Mouse (Mus musculus): Measurements from ENCODE around the gene Insl3. TPM values are rescaled to one million over a fixed set of nuclear protein-coding genes. Genes with fewer than 3 reads are reported as not detected.

Insl3 gene
- polyA plus RNA-seq, 1 experiment from 2014 or later = 1.3 TPM

DNA sequence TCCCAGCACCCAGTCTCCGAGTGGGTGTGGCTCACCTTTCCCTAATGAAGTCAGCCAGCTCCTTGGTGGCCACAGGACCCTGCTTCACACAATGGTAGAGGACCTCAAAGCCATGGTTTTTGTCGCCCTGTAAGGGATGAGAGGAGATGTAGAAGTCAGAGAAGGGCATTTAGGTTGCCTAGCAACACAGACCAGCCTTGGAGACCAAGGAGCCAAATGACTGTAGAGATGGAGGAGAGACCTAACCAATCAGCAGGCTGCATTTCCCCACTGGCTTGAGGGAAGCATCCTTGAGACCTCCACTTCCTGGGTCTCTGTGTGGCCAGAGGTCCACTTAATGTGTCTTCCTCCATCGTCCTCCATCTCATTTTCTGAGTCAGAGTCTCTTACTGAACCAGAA is 29.2 kb downstream of the Insl3 start:
- no peak for TF ChIP-seq EP300 (IDR thresholded peaks at IDR 0.05; ENCODE audit: low read depth)
- TF ChIP-seq CTCF (IDR thresholded peaks at IDR 0.05; ENCODE audit: low read depth) = no peak
- H3K9ac ChIP-seq (replicated peaks) = no peak overlapping the region
- DNase-seq = peak; percentile 18
- H3K4me2 ChIP-seq (ENCODE audit: low read depth, low read length) = no peak overlapping the region
- H3K27ac ChIP-seq (ENCODE audit: low read depth) = no peak overlapping the region
- peaks cover 23% of the 10 kb centered on the region; the same call in 1 of the 2 replicates for H3K36me3 ChIP-seq (replicated peaks; ENCODE audit: insufficient read depth, low read length)
- H3K4me1 ChIP-seq (ENCODE audit: insufficient read depth) = peaks cover 34% of the 10 kb centered on the region
- no peak overlapping the region for H3K4me3 ChIP-seq (ENCODE audit: low read depth, low read length)
- ATAC-seq = no peak
- no peaks in the 10 kb centered on the region for H3K27me3 ChIP-seq (ENCODE audit: insufficient read depth, low read length)
- H3K9me3 ChIP-seq (ENCODE audit: low read length) = no peaks in the 10 kb centered on the region
- 57% methylated on average over 3 of the region's 3 CpGs for WGBS (ENCODE audit: insufficient replicate concordance)

- H3K4me1 ChIP-seq (ENCODE audit: insufficient read depth) = peaks cover 39% of the 10 kb centered on the region
- peaks cover 23% of the 10 kb centered on the region; the same call in 1 of the 2 replicates for H3K36me3 ChIP-seq (replicated peaks; ENCODE audit: insufficient read depth, low read length)
- peak overlapping the region; percentile 74 for H3K27ac ChIP-seq (ENCODE audit: low read depth)
- H3K4me2 ChIP-seq (ENCODE audit: low read depth, low read length) = peak overlapping the region; percentile 33
- no peaks in the 10 kb centered on the region for H3K27me3 ChIP-seq (ENCODE audit: insufficient read depth, low read length)
- ATAC-seq (peak; percentile 83), DNase-seq (peak; percentile 76)
- H3K9ac ChIP-seq (replicated peaks) = no peak overlapping the region
- H3K9me3 ChIP-seq (ENCODE audit: low read length) = no peaks in the 10 kb centered on the region
- TF ChIP-seq CTCF (IDR thresholded peaks at IDR 0.05; ENCODE audit: low read depth) = no peak
- TF ChIP-seq EP300 (IDR thresholded peaks at IDR 0.05; ENCODE audit: low read depth) = peak; percentile 85; the same call in 1 of the 2 replicates
- WGBS (ENCODE audit: insufficient replicate concordance) = 48% methylated on average over 4 of the region's 4 CpGs
- no peak overlapping the region for H3K4me3 ChIP-seq (ENCODE audit: low read depth, low read length)
Measured at GRCm38 (mm10) chr8:71719218-71719617, 30.2 kb downstream of the Insl3 start.

DNA sequence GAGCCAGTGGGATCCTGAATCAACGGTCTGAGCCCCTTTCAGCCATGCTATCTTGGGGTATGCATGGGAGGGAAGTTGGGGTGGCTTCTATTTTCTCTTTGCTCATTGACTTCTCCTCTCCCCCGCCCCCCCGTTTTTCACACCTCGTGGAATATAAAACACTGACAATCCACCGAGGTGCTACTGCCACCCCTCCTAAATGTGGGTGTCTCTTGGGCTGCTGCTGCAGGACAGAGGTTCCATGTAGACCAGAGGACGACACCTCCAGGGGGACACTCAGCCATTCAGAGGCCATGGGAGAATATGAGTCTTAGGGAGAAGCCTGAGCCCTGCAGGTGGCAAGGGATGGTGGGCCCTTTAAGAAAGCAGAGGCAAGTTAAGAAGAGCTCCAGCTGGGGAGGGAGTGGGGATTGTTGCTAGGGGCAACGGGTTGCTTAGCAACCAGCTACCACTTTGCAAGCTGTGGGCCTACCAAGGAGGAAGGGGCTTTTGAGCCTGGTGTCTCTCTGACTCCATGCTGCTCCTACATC is 31.0 kb downstream of the Insl3 start:
- Histone ChIP-seq H3K27ac (ENCODE audit: low read depth) (peak overlapping the region; percentile 74), H3K4me1 (ENCODE audit: insufficient read depth) (peaks cover 47% of the 10 kb centered on the region), H3K36me3 (replicated peaks; ENCODE audit: insufficient read depth, low read length) (peaks cover 23% of the 10 kb centered on the region; the same call in 1 of the 2 replicates), H3K9me3 (ENCODE audit: low read length) (no peaks in the 10 kb centered on the region), H3K4me2 (ENCODE audit: low read depth, low read length) (peak overlapping the region; percentile 33), H3K27me3 (ENCODE audit: insufficient read depth, low read length) (no peaks in the 10 kb centered on the region), H3K4me3 (ENCODE audit: low read depth, low read length) (no peak overlapping the region), H3K9ac (replicated peaks) (no peak overlapping the region)
- TF ChIP-seq CTCF (IDR thresholded peaks at IDR 0.05; ENCODE audit: low read depth) (no peak), EP300 (IDR thresholded peaks at IDR 0.05; ENCODE audit: low read depth) (no peak)
- 59% methylated on average over 7 of the region's 7 CpGs for WGBS (ENCODE audit: insufficient replicate concordance)
- DNase-seq = peak; percentile 19
- no peak for ATAC-seq

DNA sequence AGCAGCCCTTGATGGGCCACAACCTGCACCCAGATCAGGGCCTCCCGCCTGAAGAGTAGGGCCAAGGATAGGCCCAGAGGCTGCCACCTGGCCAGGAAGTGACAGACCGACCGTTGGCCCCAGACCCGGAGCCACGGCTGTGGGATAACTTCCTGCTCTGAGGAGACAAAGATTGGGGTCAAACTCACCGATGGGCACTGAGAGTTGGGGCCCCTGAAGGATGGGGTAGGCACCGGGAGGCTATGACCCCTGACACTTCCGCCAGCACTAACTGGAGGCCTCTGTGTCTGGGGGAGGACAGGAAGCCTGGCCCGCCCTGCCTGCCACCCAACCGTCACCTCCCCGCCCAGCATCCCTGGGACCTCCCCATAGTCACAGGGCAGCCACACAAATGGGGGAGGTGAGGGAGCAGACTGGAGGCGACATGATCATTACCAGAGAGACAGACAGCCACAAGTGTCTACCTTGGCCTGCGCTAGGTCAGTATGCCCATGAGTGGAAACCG is 34.1 kb downstream of the Insl3 start:
- peak; percentile 62; the same call in 1 of the 2 replicates for TF ChIP-seq EP300 (IDR thresholded peaks at IDR 0.05; ENCODE audit: low read depth)
- no peak for TF ChIP-seq CTCF (IDR thresholded peaks at IDR 0.05; ENCODE audit: low read depth)
- peak overlapping the region; percentile 53 for H3K4me3 ChIP-seq (ENCODE audit: low read depth, low read length)
- H3K27me3 ChIP-seq (ENCODE audit: insufficient read depth, low read length) = no peaks in the 10 kb centered on the region
- peak; percentile 83 for DNase-seq
- peak; percentile 75 for ATAC-seq
- peak overlapping the region; percentile 81 for H3K4me2 ChIP-seq (ENCODE audit: low read depth, low read length)
- peaks cover 14% of the 10 kb centered on the region; the same call in 1 of the 2 replicates for H3K36me3 ChIP-seq (replicated peaks; ENCODE audit: insufficient read depth, low read length)
- peak overlapping the region; percentile 73 for H3K9ac ChIP-seq (replicated peaks)
- peak overlapping the region; percentile 82 for H3K27ac ChIP-seq (ENCODE audit: low read depth)
- H3K9me3 ChIP-seq (ENCODE audit: low read length) = no peaks in the 10 kb centered on the region
- 23% methylated on average over 14 of the region's 14 CpGs for WGBS (ENCODE audit: insufficient replicate concordance)
- H3K4me1 ChIP-seq (ENCODE audit: insufficient read depth) = peaks cover 55% of the 10 kb centered on the region

DNA sequence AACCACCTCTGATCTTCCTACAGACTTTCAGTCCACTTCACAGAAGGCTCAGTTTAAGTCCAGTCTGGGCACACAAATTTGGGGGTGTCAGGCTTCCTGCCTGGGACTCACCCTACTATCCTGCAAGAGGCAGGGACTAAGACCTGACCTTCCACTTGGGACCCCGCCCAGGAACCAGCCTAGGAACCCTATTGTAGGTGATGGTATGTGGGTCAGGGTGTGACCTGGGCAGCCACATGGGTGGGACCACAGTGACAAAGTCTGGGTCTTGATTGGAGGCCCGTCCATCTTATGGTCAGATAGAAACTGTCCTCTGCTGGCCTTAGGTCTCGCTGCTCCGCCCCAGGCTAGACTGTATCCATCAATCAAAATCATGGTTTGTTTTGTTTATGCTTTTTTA is 35.4 kb downstream of the Insl3 start:
- WGBS (ENCODE audit: insufficient replicate concordance) = 51% methylated on average over 4 of the region's 4 CpGs
- Histone ChIP-seq H3K9ac (replicated peaks) (peak overlapping the region; percentile 70; the same call in 1 of the 2 replicates), H3K4me3 (ENCODE audit: low read depth, low read length) (peak overlapping the region; percentile 62), H3K27me3 (ENCODE audit: insufficient read depth, low read length) (no peaks in the 10 kb centered on the region), H3K4me2 (ENCODE audit: low read depth, low read length) (peak overlapping the region; percentile 81), H3K4me1 (ENCODE audit: insufficient read depth) (peaks cover 51% of the 10 kb centered on the region), H3K36me3 (replicated peaks; ENCODE audit: insufficient read depth, low read length) (peaks cover 12% of the 10 kb centered on the region; the same call in 1 of the 2 replicates), H3K27ac (ENCODE audit: low read depth) (peak overlapping the region; percentile 82), H3K9me3 (ENCODE audit: low read length) (no peaks in the 10 kb centered on the region)
- no peak for ATAC-seq
- TF ChIP-seq EP300 (IDR thresholded peaks at IDR 0.05; ENCODE audit: low read depth) (no peak), CTCF (IDR thresholded peaks at IDR 0.05; ENCODE audit: low read depth) (no peak)
- DNase-seq = peak; percentile 16

DNA sequence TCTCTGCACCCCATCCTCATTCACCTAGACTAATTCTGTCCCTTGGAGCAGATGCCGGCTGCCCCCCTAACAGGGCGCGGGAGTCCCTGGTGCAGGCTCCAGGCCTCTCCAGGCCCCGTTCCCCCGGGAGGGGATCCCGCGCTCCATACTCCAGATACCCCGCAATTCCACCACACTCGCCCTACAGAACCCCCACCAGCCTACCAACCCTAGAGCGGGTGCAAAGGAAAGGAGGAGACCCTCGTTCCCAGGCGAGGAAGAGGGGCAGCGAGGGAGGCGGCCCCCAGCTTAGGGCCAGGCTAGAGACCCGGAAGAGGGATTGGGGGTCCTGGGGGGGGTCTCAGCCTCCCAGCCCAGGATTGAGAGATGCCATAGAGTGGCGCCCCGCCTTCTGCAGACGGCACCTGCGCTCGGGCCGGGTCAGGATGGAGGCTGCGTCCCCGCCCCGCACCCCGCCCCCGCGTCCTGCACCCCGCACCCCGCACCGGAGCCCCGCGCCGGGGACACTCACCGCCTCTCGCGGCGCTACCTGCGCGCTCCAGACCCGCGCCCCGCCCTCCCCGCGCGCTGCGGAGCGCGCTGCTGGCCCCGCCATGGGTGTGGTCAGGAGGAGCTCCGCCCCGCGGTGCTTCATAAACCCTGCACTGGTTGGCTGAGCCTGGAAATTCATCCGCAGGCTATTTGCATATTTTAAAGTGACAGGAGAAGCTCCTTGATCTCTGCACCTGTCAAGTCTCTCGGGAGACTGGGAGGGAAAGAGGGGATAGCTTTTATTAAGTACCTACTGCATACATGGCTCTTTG is 36.3 kb downstream of the Insl3 start, which contains the start of gene Fcho1:
TSS of gene Fcho1 (minus strand) at position 595 of the 803 bp plus-strand sequence.
- TF ChIP-seq EP300 (IDR thresholded peaks at IDR 0.05; ENCODE audit: low read depth) = no peak
- TF ChIP-seq CTCF (IDR thresholded peaks at IDR 0.05; ENCODE audit: low read depth) = no peak
- no peaks in the 10 kb centered on the region for H3K27me3 ChIP-seq (ENCODE audit: insufficient read depth, low read length)
- no peaks in the 10 kb centered on the region for H3K9me3 ChIP-seq (ENCODE audit: low read length)
- peak; percentile 92 for DNase-seq
- H3K4me3 ChIP-seq (ENCODE audit: low read depth, low read length) = peak within 1 kb of the TSS; percentile 62
- peaks cover 12% of the 10 kb centered on the region; the same call in 1 of the 2 replicates for H3K36me3 ChIP-seq (replicated peaks; ENCODE audit: insufficient read depth, low read length)
- H3K4me1 ChIP-seq (ENCODE audit: insufficient read depth) = peaks cover 47% of the 10 kb centered on the region
- under 1% methylated on average over 51 of the region's 54 CpGs for WGBS (ENCODE audit: insufficient replicate concordance)
- ATAC-seq = peak; percentile 82
- H3K27ac ChIP-seq (ENCODE audit: low read depth) = peak within 1 kb of the TSS; percentile 82; the same call in 1 of the 2 replicates
- H3K9ac ChIP-seq (replicated peaks) = peak within 1 kb of the TSS; percentile 70
- peak within 1 kb of the TSS; percentile 81 for H3K4me2 ChIP-seq (ENCODE audit: low read depth, low read length)
